In the genomic region with DNA sequence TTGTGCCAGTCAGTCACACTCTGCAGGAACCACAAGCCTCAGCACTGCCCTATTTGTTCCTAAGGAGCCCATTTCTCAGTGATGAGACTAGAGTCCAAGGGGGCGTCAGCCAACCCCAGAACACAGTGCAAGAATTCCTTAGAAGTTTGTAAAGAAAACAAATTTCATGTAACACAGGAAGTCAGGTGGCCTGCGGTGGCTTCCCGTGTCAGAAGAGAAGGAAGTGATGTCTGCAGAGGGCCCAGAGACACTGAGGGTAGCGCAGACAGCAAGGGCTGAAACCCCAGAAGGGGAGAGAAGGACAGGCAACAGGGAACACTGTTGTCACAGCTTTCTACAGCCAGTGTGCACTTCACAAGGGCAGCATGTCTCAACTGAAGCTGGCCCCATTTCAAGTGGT, we compare ENCODE assay signal across 14 mouse cellular contexts. TPM values are rescaled to one million over a fixed set of nuclear protein-coding genes. Genes with fewer than 3 reads are reported as not detected.
DNase-seq lines count a peak whose midpoint lies in the region; ATAC-seq and TF ChIP-seq lines count a peak whose summit lies in the region.
"Had no signal": no experiment of that assay in that cellular context is flagged by ENCODE, and none has a peak within 500 bp of the region (broad histone marks: within the 10 kb centered on the region; RNA-seq: fewer than 3 reads in every experiment).

No protein-coding gene starts in this region.

- ATAC-seq in inflammation-experienced regulatory T-cells, adult 6 months, result peak; percentile 97
- ATAC-seq: forebrain, embryonic 16.5 days; hindbrain, postnatal 0 days had no signal

- 0 out of 2 replicates have a peak, but pooled peaks have one; percentile 35 for TF ChIP-seq POLR2A in thymus, adult 2 months (IDR thresholded peaks at IDR 0.05; ENCODE audit: control insufficient read depth, extremely low read depth, insufficient read depth, low read length, poor library complexity)

- H3K27me3 ChIP-seq in thymus, adult 2 months (ENCODE audit: control insufficient read depth, insufficient read depth, low read length), result no peaks in the 10 kb centered on the region
- no peaks in the 10 kb centered on the region for H3K27me3 ChIP-seq in midbrain, embryonic 10.5 days (ENCODE audit: low read depth, poor library complexity, severe bottlenecking)
- H3K27me3 ChIP-seq: heart, embryonic 15.5 days; limb, embryonic 12.5 days; lung, embryonic 15.5 days had no signal

- no peak overlapping the region for H3K4me3 ChIP-seq in layer of hippocampus, adult 2 months
- no peak overlapping the region for H3K4me3 ChIP-seq in thymus, adult 2 months (ENCODE audit: control insufficient read depth, insufficient read depth, low read length)
- H3K4me3 ChIP-seq in midbrain, embryonic 10.5 days, result no peak overlapping the region
- H3K4me3 ChIP-seq: heart, embryonic 15.5 days; limb, embryonic 12.5 days; lung, embryonic 15.5 days had no signal

- 9% methylated on average over 4 of the region's 4 CpGs for WGBS in thymus, adult 2 months
- 79% methylated on average over 4 of the region's 4 CpGs for WGBS in midbrain, embryonic 10.5 days

- no peak for DNase-seq in layer of hippocampus, adult 2 months (ENCODE audit: low spot score in 2 of 2)
- no peak for DNase-seq in layer of hippocampus, adult 11-12 months (ENCODE audit: low spot score)
- peak; percentile 59 for DNase-seq in CD4-positive, CD25-positive, alpha-beta regulatory T cell, adult 2 months (ENCODE audit: low read depth, low spot score)
- peak; percentile 67 for DNase-seq in thymus, adult 2 months
- DNase-seq in adrenal gland, adult 2 months, result no peak
- no peak for DNase-seq in midbrain, embryonic 10.5 days (ENCODE audit: low spot score)
- DNase-seq in retina, embryonic 14.5 days (ENCODE audit: low spot score), result no peak
- DNase-seq: gastrocnemius, postnatal 36 days had no signal

- H3K4me1 ChIP-seq in thymus, adult 2 months (replicated peaks; ENCODE audit: control insufficient read depth, insufficient read depth, low read length), result peaks cover 20% of the 10 kb centered on the region
- H3K4me1 ChIP-seq in midbrain, embryonic 10.5 days, result 0 out of 2 replicates have a peak, but pooled peaks cover 9% of the 10 kb centered on the region
- H3K4me1 ChIP-seq: lung, embryonic 15.5 days had no signal

- peak overlapping the region; percentile 11; the same call in 1 of the 2 replicates for H3K27ac ChIP-seq in layer of hippocampus, adult 2 months
- H3K27ac ChIP-seq in thymus, adult 2 months (ENCODE audit: control insufficient read depth, insufficient read depth, low read length), result peak overlapping the region; percentile 79
- H3K27ac ChIP-seq in midbrain, embryonic 10.5 days (replicated peaks), result no peak overlapping the region
- H3K27ac ChIP-seq: heart, embryonic 15.5 days; hindbrain, postnatal 0 days; limb, embryonic 12.5 days; lung, embryonic 15.5 days had no signal

- H3K36me3 ChIP-seq in thymus, adult 2 months (ENCODE audit: control insufficient read depth, insufficient read depth, low read length), result no peaks in the 10 kb centered on the region; the same call in 1 of the 2 replicates
- peaks cover 38% of the 10 kb centered on the region for H3K36me3 ChIP-seq in midbrain, embryonic 10.5 days

- H3K9me3 ChIP-seq in midbrain, embryonic 10.5 days (replicated peaks), result no peaks in the 10 kb centered on the region
- H3K9me3 ChIP-seq: heart, embryonic 15.5 days; limb, embryonic 12.5 days; lung, embryonic 15.5 days had no signal

- TF ChIP-seq CTCF in layer of hippocampus, adult 2 months (conservative IDR thresholded peaks at IDR 0.05), result no peak
- no peak for TF ChIP-seq CTCF in thymus, adult 2 months (IDR thresholded peaks at IDR 0.05; ENCODE audit: borderline replicate concordance, control insufficient read depth, extremely low read depth, insufficient read depth, low read length, poor library complexity)

RNA-seq across cellular contexts. Expression of a gene that starts 19.4 kb away (rescaled TPM):
- 100 to 1,000 TPM; 173 to 184 TPM for total RNA-seq in layer of hippocampus, adult 2 months (2021)
- polyA plus RNA-seq in inflammation-experienced regulatory T-cells, adult 6 months (2017; shearing (Covaris generic)), result 1 to 10 TPM; 3.7 to 4.3 (median 3.7) TPM
- 43.1 and 51.7 TPM in 2 replicates for polyA plus RNA-seq in thymus, adult 2 months (2012; rRNA removed)
- 10 to 100 TPM; 70.9 to 76.7 TPM for total RNA-seq in adrenal gland, adult 2 months (2021)
- 121 and 142 TPM in 2 replicates for polyA plus RNA-seq in adrenal gland, adult 2 months (2012; rRNA removed)
- 5.1 and 5.2 TPM in 2 replicates for polyA plus RNA-seq in midbrain, embryonic 10.5 days (2016; fragmentation: Nextera tagmentation; extraction: Ambion mirVana)

Comparison
In these comparisons a context has a peak if more than half of its experiments do, and no peak if none do; other contexts are left out.
1. DNase-seq: peak in CD4-positive, CD25-positive, alpha-beta regulatory T cell, adult 2 months (single experiment) and thymus, adult 2 months (single experiment); none in layer of hippocampus, adult 2 months (0 of 2), layer of hippocampus, adult 11-12 months (single experiment), adrenal gland, adult 2 months (single experiment), midbrain, embryonic 10.5 days (single experiment) and retina, embryonic 14.5 days (single experiment).